Mouse (Mus musculus) adrenal gland, postnatal 4 days (tissue): Measurements from ENCODE around the gene Tpcn2. TPM values are rescaled to one million over a fixed set of nuclear protein-coding genes. Genes with fewer than 3 reads are reported as not detected.

Experiments
- DNase-seq, 2 experiments: peaks; one replicate each; pipeline ENCODE4 v3.0.0; 2021 to 2022; ENCODE audit warnings: low spot score in 2 of 2, mixed read lengths in 2 of 2
- long read RNA-seq, 2 experiments: library from polyadenylated mRNA; stranded (forward); transcript quantifications; one replicate each; pipeline ENCODE4 v2.0.0; 2021
- total RNA-seq, 2 experiments: library from RNA; stranded (reverse); gene quantifications; 2 replicates each; pipeline ENCODE4 v1.2.3; 2021

Gene Tpcn2
- 10 to 100 TPM; 21.2 to 26.9 TPM for total RNA-seq
- long read RNA-seq, experiment 1, partial matches to known transcripts: 0 of 4 reads
- long read RNA-seq, experiment 1, other reads (novel, unspliced or antisense): 3 of 4 reads
- long read RNA-seq, experiment 2, transcript Tpcn2-201 (25 exons, 2,993 nt): major isoform, 6 of 22 reads
- long read RNA-seq, experiment 2, partial matches to known transcripts: 1 of 22 reads
- long read RNA-seq, experiment 2, other reads (novel, unspliced or antisense): 13 of 22 reads

DNA sequence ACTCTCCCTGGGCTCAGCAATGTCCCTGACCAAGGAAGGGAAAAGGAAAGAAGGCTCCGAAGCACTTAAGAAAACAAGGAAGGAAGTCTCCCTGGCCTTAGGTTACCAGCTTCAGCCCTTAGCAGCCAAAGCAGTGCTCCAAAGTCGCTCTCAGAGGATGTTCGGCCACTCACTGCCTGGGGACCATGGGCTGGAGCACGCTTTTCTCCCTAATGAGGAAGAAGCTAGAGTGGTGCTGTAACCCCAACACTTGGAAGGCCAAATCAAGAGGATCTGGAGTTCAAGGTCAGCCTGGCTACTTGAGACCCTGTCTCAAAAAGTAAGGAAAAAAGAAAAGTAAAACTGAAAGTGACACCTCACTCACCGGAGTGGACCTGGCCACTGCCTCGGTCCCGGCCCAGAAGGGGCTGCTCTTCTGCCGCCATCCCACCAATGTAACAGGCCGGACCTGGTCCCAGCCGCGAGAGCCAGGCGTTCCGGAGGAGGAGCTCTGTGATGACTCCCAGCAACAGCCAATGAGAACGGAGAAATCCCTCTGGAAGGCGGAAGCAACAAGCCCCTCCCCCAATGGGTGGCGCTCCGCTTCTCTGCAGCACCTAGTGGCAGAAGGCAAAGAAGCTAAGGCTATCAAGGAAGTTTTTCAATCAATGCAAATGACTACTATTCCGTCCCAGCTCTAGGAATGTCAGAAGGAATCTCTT lies at the start of gene Tpcn2:
TSS of gene Tpcn2 (minus strand) at position 525 of the 701 bp plus-strand sequence.
- DNase-seq: peak; percentile 66 to 92

GRCm38 (mm10) chr7:145332376-145333041 lies 48.7 kb upstream of the Tpcn2 start:
- no peak for DNase-seq

- no peak for DNase-seq
Measured at GRCm38 (mm10) chr7:145330641-145331040, 46.8 kb upstream of the Tpcn2 start.

GRCm38 (mm10) chr7:145329982-145330381 lies 46.2 kb upstream of the Tpcn2 start:
- DNase-seq: no peak

- DNase-seq: no peak
Measured at GRCm38 (mm10) chr7:145325697-145326096, 41.9 kb upstream of the Tpcn2 start.

DNA sequence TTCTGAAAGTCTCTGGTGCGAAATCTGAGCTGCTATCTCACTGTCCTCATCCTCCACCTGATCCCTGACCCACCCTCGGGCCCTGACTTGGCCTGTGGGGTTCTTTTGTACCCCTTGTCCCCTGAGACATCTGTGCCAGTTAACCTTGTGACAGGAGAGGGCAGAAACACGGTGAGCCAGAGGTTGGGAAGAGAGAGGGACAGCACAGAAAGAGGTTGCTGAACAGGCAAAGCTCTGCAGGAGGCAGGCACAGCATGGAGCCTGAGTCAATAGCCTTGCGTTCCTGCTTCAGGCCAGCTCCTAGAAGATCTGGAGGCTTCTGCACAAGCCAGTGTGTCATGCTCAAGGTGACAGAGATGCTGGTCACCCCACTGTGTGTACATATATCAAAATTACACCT lies 39.8 kb upstream of the Tpcn2 start:
- no peak for DNase-seq

- no peak for DNase-seq
Measured at GRCm38 (mm10) chr7:145319481-145319880, 35.7 kb upstream of the Tpcn2 start.

- no peak for DNase-seq
Measured at GRCm38 (mm10) chr7:145317522-145317921, 33.7 kb upstream of the Tpcn2 start.

GRCm38 (mm10) chr7:145314785-145315411 lies 31.1 kb upstream of the Tpcn2 start, which contains the start of gene Mrgprd:
Mrgprd (plus strand) TSS chr7:145314835.
- DNase-seq: no peak

DNA sequence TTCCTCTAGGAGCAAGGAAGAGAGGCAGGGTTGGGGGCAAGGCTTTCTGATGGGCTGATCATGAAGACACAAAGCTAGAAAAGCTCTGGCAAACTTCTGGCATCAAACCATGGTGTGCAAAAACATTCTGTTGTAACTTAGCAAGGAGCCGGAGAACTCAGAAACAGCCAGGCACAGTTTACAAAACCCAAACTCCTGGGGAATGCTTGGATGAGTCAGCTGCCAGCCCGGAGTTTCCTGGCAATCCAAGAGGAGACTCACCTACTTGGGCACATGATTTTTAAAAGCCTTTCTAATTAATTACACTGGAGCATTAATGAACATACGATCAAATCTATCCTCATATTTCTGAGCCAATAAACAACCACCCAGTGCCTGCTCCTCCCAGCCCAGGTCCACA lies 28.3 kb upstream of the Tpcn2 start:
- no peak for DNase-seq

DNA sequence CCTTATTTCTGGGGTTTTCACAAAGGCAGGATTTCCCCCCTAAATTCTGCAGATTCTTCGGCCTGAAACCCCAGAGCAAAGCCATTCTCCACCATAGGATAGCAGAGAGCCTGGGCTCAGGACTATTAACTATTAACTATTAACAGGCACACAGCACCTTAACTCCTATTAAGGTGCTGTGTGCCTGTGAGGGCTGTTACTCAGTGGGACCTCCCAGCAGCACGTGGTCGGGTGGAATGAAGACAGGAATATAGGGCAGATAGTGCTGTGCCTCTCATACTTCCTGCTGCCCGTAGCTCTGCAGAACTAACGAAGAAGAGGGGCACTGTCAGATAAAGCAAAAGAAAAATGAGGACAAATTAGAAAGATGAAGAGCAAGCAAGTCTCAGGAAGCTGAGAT lies 26.7 kb upstream of the Tpcn2 start:
- no peak for DNase-seq

DNA sequence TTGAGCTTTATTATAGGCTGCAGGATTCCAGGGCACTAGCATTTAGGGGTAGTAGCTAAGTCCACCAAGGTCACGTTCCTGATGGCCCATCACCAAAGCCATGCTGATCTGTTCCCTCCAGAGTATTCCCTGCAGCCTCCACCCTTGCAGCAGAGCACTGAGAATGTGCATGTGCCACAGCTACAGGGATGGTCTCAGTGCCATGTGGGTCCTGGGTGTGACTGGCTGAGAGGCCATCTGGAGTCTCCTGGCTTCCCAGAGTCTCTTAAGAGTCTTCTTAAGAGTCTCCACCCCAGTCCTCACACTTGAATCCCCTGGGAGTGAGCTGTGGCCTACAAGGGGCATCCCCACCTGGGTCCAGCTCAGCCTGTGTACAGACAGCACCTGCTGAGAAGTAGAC lies 26.1 kb upstream of the Tpcn2 start:
- DNase-seq: no peak

- DNase-seq: peak in 1 of 2 experiments; percentile 20
Measured at GRCm38 (mm10) chr7:145308866-145309265, 25.1 kb upstream of the Tpcn2 start.

- no peak for DNase-seq
Measured at GRCm38 (mm10) chr7:145308061-145308675, 24.4 kb upstream of the Tpcn2 start.

- DNase-seq: no peak
Measured at GRCm38 (mm10) chr7:145307636-145308035, 23.8 kb upstream of the Tpcn2 start.

DNA sequence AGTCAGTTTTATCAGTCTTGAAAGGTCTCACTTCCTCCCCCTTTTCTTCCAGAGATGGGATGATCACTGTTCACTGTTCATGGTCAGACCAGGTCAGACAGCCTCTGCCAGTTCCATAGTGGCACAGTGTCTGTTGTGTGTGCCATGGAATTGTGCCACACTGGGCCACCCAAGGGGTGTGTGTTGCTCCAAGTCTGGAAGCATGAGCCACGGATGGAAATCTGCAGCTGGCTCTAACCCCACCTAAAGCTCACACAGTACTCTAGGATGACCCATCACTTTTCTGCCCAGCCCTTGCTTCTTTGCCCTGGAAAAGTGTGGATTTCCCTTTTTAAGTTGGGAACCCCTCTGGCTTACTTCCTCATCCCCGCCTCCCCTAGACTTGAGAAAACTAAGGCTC lies 20.3 kb upstream of the Tpcn2 start:
- DNase-seq: no peak

GRCm38 (mm10) chr7:145302488-145303285 lies 18.9 kb upstream of the Tpcn2 start:
- no peak for DNase-seq

DNA sequence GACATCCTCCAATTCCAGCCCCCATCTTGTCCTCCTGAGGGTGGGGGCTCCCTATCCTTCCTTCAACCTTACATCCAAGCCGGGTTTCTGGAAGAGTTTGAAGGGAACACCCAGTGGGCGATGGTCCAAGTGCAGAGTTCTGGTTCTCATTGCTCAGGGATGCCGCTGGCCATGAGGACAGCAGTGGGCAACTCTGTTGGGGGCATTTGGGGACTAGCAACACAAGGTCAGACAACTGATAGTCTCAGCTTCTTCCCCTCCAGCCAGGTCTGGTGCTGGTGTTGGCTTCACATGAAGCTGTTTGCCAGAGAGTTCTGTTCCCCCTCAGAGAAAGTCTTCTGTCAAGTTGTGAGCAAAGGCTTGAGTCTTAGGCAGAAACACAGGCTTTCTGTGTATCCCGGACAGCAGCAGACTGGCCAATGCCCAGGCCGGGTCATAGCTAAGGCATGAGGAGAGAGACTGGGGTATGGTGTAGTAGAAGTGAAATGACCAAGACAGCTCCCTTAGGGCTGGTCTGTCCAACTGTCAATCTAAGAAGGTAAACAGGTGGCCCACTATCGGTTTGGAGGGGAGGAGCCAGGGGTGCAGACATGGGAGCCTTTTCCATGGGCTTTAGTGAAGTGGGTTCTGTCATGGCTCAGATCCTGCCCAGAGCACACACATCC lies 17.7 kb upstream of the Tpcn2 start:
- no peak for DNase-seq

- DNase-seq: no peak
Measured at GRCm38 (mm10) chr7:145301008-145301340, 17.2 kb upstream of the Tpcn2 start.
